Mouse (Mus musculus) liver, adult 2 months (tissue): ENCODE measurements around the gene Cacna1a.

ENCODE experiments used
- CTCF ChIP-seq: fragments of 200-500 bp; IDR thresholded peaks from 2 replicates; pipeline ENCODE4 v1.5.1; 2011; ENCODE audit warnings: low read depth, low read length, control low read depth
- POLR2A ChIP-seq: fragments of 200-500 bp; IDR thresholded peaks from 2 replicates; pipeline ENCODE4 v1.6.1; 2011; ENCODE audit warnings: low read length, control low read depth; ENCODE audit not compliant: insufficient read depth; ENCODE audit errors: extremely low read depth

DNA sequence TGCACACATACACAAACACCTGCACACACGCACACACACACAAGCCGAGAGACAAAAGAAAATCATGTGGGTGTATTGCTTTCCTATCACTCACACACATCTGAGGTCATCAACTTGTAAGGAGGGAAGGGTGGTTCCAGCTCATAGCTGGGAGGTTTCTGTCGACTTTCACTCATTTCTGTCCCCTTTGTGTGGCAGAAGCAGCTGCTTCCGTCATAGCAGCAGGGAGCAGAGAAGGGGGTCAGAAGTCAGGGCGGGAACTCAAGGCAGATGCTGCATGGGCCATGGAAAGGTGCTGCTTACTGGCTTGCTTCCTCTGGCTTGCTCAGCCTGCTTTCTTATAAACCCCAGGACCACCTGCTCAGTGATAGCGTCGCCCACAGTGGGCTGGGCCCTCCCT is 154.2 kb downstream of the Cacna1a start:
- TF ChIP-seq CTCF (no peak), POLR2A (no peak)
